Mouse (Mus musculus) CH12.LX (cell line): ENCODE data around the gene E130114P18Rik. TPM values are rescaled to one million over a fixed set of nuclear protein-coding genes. Genes with fewer than 3 reads are reported as not detected.

Experiments used
- DNase-seq: peaks from one replicate; pipeline ENCODE4 v3.0.0-alpha.2; 2013; ENCODE audit errors: extremely low read depth
- H3K27ac ChIP-seq: 2 replicates; pipeline ENCODE4 v1.5.1; 2012; ENCODE audit warnings: low read depth, mild to moderate bottlenecking, control low read depth, moderate library complexity; ENCODE audit not compliant: insufficient read depth
- H3K27me3 ChIP-seq: replicated peaks from 2 replicates; pipeline ENCODE3; 2012; ENCODE audit warnings: inconsistent platforms
- H3K36me3 ChIP-seq, 2 experiments: replicated peaks in 1 of 2; 2 replicates each; pipeline versions ENCODE3 to v1.6.1; 2012; ENCODE audit warnings: inconsistent platforms in 1 of 2, low read length in 1 of 2, mild to moderate bottlenecking in 1 of 2, mixed read lengths in 1 of 2, moderate library complexity in 1 of 2; ENCODE audit not compliant: control insufficient read depth in 1 of 2, insufficient read depth in 1 of 2
- H3K4me1 ChIP-seq, 2 experiments: 2 replicates each; pipeline ENCODE4 v1.6.1; 2012; ENCODE audit warnings: inconsistent platforms in 1 of 2, moderate library complexity in 1 of 2; ENCODE audit not compliant: insufficient read depth in 2 of 2, control insufficient read depth in 1 of 2
- H3K4me2 ChIP-seq: 2 replicates; pipeline ENCODE4 v1.6.1; 2012; ENCODE audit warnings: low read depth, mild to moderate bottlenecking, control low read depth; ENCODE audit not compliant: poor library complexity, insufficient read depth, severe bottlenecking
- H3K4me3 ChIP-seq, 3 experiments: fragments of 150-350 bp in 1 of 3; sonication (generic) in 1 of 3; replicated peaks in 1 of 3; 2 replicates each; pipeline versions ENCODE3 to v1.5.1; 2011 to 2012; ENCODE audit warnings: low read depth in 2 of 3, low read length in 2 of 3, mild to moderate bottlenecking in 2 of 3, moderate library complexity in 2 of 3, control low read depth in 1 of 3, improper control_type of control experiment in 1 of 3, inconsistent platforms in 1 of 3, mixed read lengths in 1 of 3; ENCODE audit not compliant: poor library complexity in 1 of 3
- H3K79me2 ChIP-seq: replicated peaks from 2 replicates; pipeline ENCODE4 v1.6.1; 2012; ENCODE audit warnings: mild to moderate bottlenecking, moderate library complexity; ENCODE audit not compliant: control insufficient read depth, poor library complexity, insufficient read depth, severe bottlenecking; ENCODE audit errors: extremely low read depth
- H3K9ac ChIP-seq: 2 replicates; pipeline ENCODE4 v1.6.1; 2012; ENCODE audit warnings: low read depth, mild to moderate bottlenecking, control low read depth, moderate library complexity; ENCODE audit not compliant: insufficient read depth
- H3K9me3 ChIP-seq: replicated peaks from 2 replicates; pipeline ENCODE3; 2012; ENCODE audit warnings: low read length, inconsistent platforms, mixed read lengths
- BHLHE40 ChIP-seq: IDR thresholded peaks from 2 replicates; pipeline ENCODE4 v1.6.1; 2011; ENCODE audit warnings: mild to moderate bottlenecking, low read depth, low read length, improper control_type of control experiment
- CHD1 ChIP-seq: IDR thresholded peaks from 2 replicates; pipeline ENCODE4 v1.6.1; 2012; ENCODE audit warnings: low read depth, low read length, improper control_type of control experiment, inconsistent platforms
- CHD2 ChIP-seq: IDR thresholded peaks from 2 replicates; pipeline ENCODE4 v1.6.1; 2011; ENCODE audit warnings: low read length, improper control_type of control experiment
- CTCF ChIP-seq, 2 experiments: IDR thresholded peaks in 1 of 2; conservative IDR thresholded peaks in 1 of 2; 2 replicates each; pipeline ENCODE4 v1.5.1; 2011 to 2012; ENCODE audit warnings: low read depth in 2 of 2, low read length in 2 of 2, improper control_type of control experiment in 1 of 2, inconsistent platforms in 1 of 2, mild to moderate bottlenecking in 1 of 2, moderate library complexity in 1 of 2
- E2F4 ChIP-seq: IDR thresholded peaks from 2 replicates; pipeline ENCODE4 v1.6.1; 2011; ENCODE audit warnings: low read depth, low read length, improper control_type of control experiment; ENCODE audit not compliant: insufficient replicate concordance
- ELF1 ChIP-seq: IDR thresholded peaks from 2 replicates; pipeline ENCODE4 v1.6.1; 2014; ENCODE audit warnings: low read depth, mild to moderate bottlenecking, inconsistent platforms, low read length, improper control_type of control experiment
- ETS1 ChIP-seq: conservative IDR thresholded peaks from 2 replicates; pipeline ENCODE4 v1.6.1; 2012; ENCODE audit warnings: low read depth, mild to moderate bottlenecking, inconsistent platforms, low read length, improper control_type of control experiment, moderate library complexity
- HCFC1 ChIP-seq: IDR thresholded peaks from 2 replicates; pipeline ENCODE4 v1.6.1; 2012; ENCODE audit warnings: low read depth, mild to moderate bottlenecking, inconsistent platforms, low read length, improper control_type of control experiment
- KAT2A ChIP-seq: IDR thresholded peaks from 2 replicates; pipeline ENCODE4 v1.6.1; 2012; ENCODE audit warnings: low read length, improper control_type of control experiment, inconsistent platforms; ENCODE audit not compliant: insufficient replicate concordance
- MAFK ChIP-seq: IDR thresholded peaks from 2 replicates; pipeline ENCODE4 v1.6.1; 2011; ENCODE audit warnings: low read length, improper control_type of control experiment; ENCODE audit not compliant: insufficient replicate concordance
- MAZ ChIP-seq: IDR thresholded peaks from 2 replicates; pipeline ENCODE4 v1.6.1; 2012; ENCODE audit warnings: low read depth, mild to moderate bottlenecking, inconsistent platforms, low read length, improper control_type of control experiment, moderate library complexity
- MYC ChIP-seq: IDR thresholded peaks from 2 replicates; pipeline ENCODE4 v1.6.1; 2011; ENCODE audit warnings: low read depth, mild to moderate bottlenecking, improper control_type of control experiment, low read length
- NELFE ChIP-seq: IDR thresholded peaks from 2 replicates; pipeline ENCODE4 v1.6.1; 2011; ENCODE audit warnings: low read depth, low read length, improper control_type of control experiment
- NRF1 ChIP-seq: IDR thresholded peaks from 2 replicates; pipeline ENCODE4 v1.6.1; 2014; ENCODE audit warnings: low read depth, mild to moderate bottlenecking, inconsistent platforms, low read length, improper control_type of control experiment, moderate library complexity
- PAX5 ChIP-seq: IDR thresholded peaks from 2 replicates; pipeline ENCODE4 v1.6.1; 2012; ENCODE audit warnings: low read length, inconsistent platforms, mixed read lengths
- POLR2AphosphoS2 ChIP-seq: IDR thresholded peaks from 2 replicates; pipeline ENCODE4 v1.6.1; 2011; ENCODE audit warnings: low read depth, low read length, improper control_type of control experiment
- RAD21 ChIP-seq: IDR thresholded peaks from 2 replicates; pipeline ENCODE4 v1.6.1; 2011; ENCODE audit warnings: low read depth, mild to moderate bottlenecking, low read length, improper control_type of control experiment, moderate library complexity
- SIN3A ChIP-seq: IDR thresholded peaks from 2 replicates; pipeline ENCODE4 v1.6.1; 2012; ENCODE audit warnings: low read length, improper control_type of control experiment, inconsistent platforms
- TBP ChIP-seq: conservative IDR thresholded peaks from 2 replicates; pipeline ENCODE4 v1.6.1; 2011; ENCODE audit warnings: low read depth, low read length, improper control_type of control experiment
- USF1 ChIP-seq: IDR thresholded peaks from 2 replicates; pipeline ENCODE4 v1.6.1; 2014; ENCODE audit warnings: low read depth, mild to moderate bottlenecking, inconsistent platforms, low read length, improper control_type of control experiment
- ZKSCAN1 ChIP-seq: IDR thresholded peaks from 2 replicates; pipeline ENCODE4 v1.6.1; 2012; ENCODE audit warnings: low read depth, inconsistent platforms, low read length, improper control_type of control experiment, borderline replicate concordance
- ZMIZ1 ChIP-seq: IDR thresholded peaks from 2 replicates; pipeline ENCODE4 v1.6.1; 2012; ENCODE audit warnings: low read depth, mild to moderate bottlenecking, inconsistent platforms, low read length, improper control_type of control experiment
- ZNF384 ChIP-seq: IDR thresholded peaks from 2 replicates; pipeline ENCODE4 v1.6.1; 2012; ENCODE audit warnings: low read depth, low read length, improper control_type of control experiment, inconsistent platforms
- dilution Hi-C: fragments of 300-500 bp; cut with MboI; formaldehyde crosslinking; loops from 2 replicates; pipeline ENCODE4 v1.14.3; 2020; ENCODE audit warnings: low sequenced_read_pairs; ENCODE audit not compliant: extremely low pct_unique_long_range_greater_than_20kb, extremely low pct_ligation_motif_present
- in situ Hi-C: fragments of 300-500 bp; cut with MboI; formaldehyde crosslinking; loops from 3 replicates; pipeline ENCODE4 v1.14.3; 2019; ENCODE audit warnings: low sequenced_read_pairs, low pct_ligation_motif_present, low pct_unique_long_range_greater_than_20kb, mixed read lengths
- polyA plus RNA-seq: library from polyadenylated mRNA; unstranded; fragments of >175 nt; gene quantifications from 2 replicates; pipeline ENCODE4 v1.2.1, GENCODE M21; 2012; ENCODE audit warnings: low read depth; ENCODE audit not compliant: insufficient read length
- total RNA-seq, 2 experiments: library from RNA; depleted of rRNA; stranded (reverse); fragments of 300-350 nt in 1 of 2; fragments of >200 nt in 1 of 2; gene quantifications; 2 replicates each; pipeline ENCODE4 v1.2.3; 2012 to 2014

Gene E130114P18Rik
- total and polyA plus RNA-seq, 3 experiments, result not detected

DNA sequence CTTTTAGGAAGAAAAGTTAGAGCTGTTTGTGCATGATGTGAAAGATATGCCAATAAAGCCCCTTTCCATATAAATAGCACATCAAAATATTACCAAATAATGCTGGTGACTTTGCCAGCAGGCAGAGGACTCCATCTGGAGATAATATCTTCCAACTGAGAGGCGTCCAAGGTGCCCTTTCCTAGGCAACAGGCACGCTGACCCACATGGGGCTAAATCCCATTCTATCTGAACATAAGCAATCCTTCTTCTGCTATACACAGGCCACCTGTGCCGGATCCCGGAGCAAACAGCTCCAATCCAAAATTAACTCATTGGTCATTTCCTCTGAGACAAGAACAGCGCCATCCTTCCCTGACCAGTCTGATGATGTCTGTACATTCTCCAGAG, 128.3 kb downstream of the E130114P18Rik start:
- no peaks in the 10 kb centered on the region for H3K36me3 ChIP-seq
- no peak overlapping the region for H3K4me3 ChIP-seq
- H3K9me3 ChIP-seq, result peaks cover 55% of the 10 kb centered on the region
- dilution Hi-C loops (no loop called here), in situ Hi-C loops (no loop called here)
- no peak overlapping the region for H3K4me2 ChIP-seq
- no peak for DNase-seq
- TF ChIP-seq ELF1, result no peak
- no peak for TF ChIP-seq RAD21
- TF ChIP-seq CHD1, result no peak
- TF ChIP-seq CTCF (conservative IDR thresholded peaks at IDR 0.05 in 1 of 2, IDR thresholded peaks at IDR 0.05 in 1 of 2; ENCODE audit: low read depth in 2 of 2, low read length in 2 of 2), result no peak
- TF ChIP-seq MAZ, result no peak
- TF ChIP-seq E2F4, result no peak
- no peak for TF ChIP-seq KAT2A
- no peak for TF ChIP-seq HCFC1
- TF ChIP-seq MYC, result no peak
- TF ChIP-seq CHD2, result no peak
- TF ChIP-seq ZMIZ1, result no peak
- no peak for TF ChIP-seq NELFE
- TF ChIP-seq MAFK, result no peak
- TF ChIP-seq ETS1, result no peak
- no peak for TF ChIP-seq USF1
- TF ChIP-seq TBP, result no peak
- H3K9ac ChIP-seq, result no peak overlapping the region
- H3K27me3 ChIP-seq, result no peaks in the 10 kb centered on the region
- H3K27ac ChIP-seq, result no peak overlapping the region
- H3K79me2 ChIP-seq, result no peaks in the 10 kb centered on the region
- H3K4me1 ChIP-seq, result no peaks in the 10 kb centered on the region

GRCm38 (mm10) chr4:97648825-97649625, 128.9 kb downstream of the E130114P18Rik start:
- DNase-seq, result no peak
- H3K4me2 ChIP-seq, result no peak overlapping the region
- no peaks in the 10 kb centered on the region for H3K79me2 ChIP-seq
- TF ChIP-seq POLR2AphosphoS2 (no peak), ZNF384 (no peak), RAD21 (no peak), ZKSCAN1 (no peak), MAFK (no peak), BHLHE40 (no peak), ZMIZ1 (no peak), CHD2 (no peak), SIN3A (no peak), PAX5 (no peak), E2F4 (no peak), NRF1 (no peak), USF1 (no peak)
- H3K9ac ChIP-seq, result no peak overlapping the region
- H3K4me3 ChIP-seq, result no peak overlapping the region
- H3K36me3 ChIP-seq, result no peaks in the 10 kb centered on the region
- peaks cover 60% of the 10 kb centered on the region for H3K9me3 ChIP-seq
- dilution Hi-C loops, result no loop called here
- no peaks in the 10 kb centered on the region for H3K27me3 ChIP-seq
- H3K4me1 ChIP-seq, result no peaks in the 10 kb centered on the region
- H3K27ac ChIP-seq, result no peak overlapping the region
- in situ Hi-C loops, result no loop called here
